ENCODE assay signal across 17 mouse cellular contexts in the genomic region with DNA sequence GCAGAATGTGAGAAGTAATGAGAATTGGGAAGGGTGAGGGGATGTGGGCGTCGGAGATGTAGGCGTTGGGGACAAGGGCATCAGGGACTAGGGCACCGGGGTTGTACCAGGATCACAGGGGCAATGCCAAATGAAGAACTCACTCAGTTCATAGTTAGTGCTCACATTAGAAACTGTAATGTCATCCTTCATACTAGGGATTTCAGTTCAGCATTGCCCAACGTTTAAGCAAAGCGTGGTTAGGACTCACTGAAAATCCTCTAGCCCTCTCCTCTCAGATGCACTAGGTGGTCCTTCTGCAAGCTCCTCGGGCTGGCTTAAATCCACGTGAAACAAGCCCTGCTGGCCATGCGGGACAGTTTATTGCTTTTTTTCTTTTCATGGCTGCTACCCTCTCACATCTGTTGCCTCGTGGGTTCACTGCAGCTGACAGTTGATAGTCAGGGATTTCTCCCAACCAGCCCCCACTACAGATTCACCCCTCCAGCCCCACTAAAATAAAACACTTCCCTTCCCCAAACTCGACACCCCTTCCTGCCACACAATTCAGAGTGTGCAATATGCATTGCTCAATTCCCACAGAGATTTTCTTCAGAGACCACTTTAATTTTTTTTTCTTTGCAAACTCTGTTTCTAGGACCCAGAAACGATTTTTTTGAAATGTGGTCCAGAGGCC. TPM values are rescaled to one million over a fixed set of nuclear protein-coding genes. Genes with fewer than 3 reads are reported as not detected.
"Had no signal": no experiment of that assay in that cellular context is flagged by ENCODE, and none has a peak within 500 bp of the region (broad histone marks: within the 10 kb centered on the region; RNA-seq: fewer than 3 reads in every experiment).

No protein-coding gene starts in this region.

- DNase-seq: kidney, adult 11 months; kidney, adult 9 months; kidney, postnatal 10 days; kidney, postnatal 4 days; left cerebral cortex, postnatal 4 days; lung, embryonic 14.5 days; lung, postnatal 14 days; midbrain, embryonic 14.5 days; spleen, adult 18-20 months; thymus, postnatal 4 days had no signal

- H3K4me2 ChIP-seq: limb, embryonic 15.5 days; liver, embryonic 12.5 days; lung, embryonic 14.5 days; neural tube, embryonic 12.5 days; stomach, embryonic 15.5 days had no signal

- H3K36me3 ChIP-seq: limb, embryonic 15.5 days; liver, embryonic 12.5 days; midbrain, embryonic 10.5 days; neural tube, embryonic 12.5 days; stomach, embryonic 15.5 days had no signal

- H3K9me3 ChIP-seq: limb, embryonic 15.5 days; liver, embryonic 12.5 days; midbrain, embryonic 10.5 days; neural tube, embryonic 12.5 days; stomach, embryonic 15.5 days had no signal

- H3K4me3 ChIP-seq: layer of hippocampus, adult 2 months; limb, embryonic 15.5 days; liver, embryonic 12.5 days; midbrain, embryonic 10.5 days; neural tube, embryonic 12.5 days; stomach, embryonic 15.5 days had no signal

- H3K4me1 ChIP-seq: liver, embryonic 12.5 days; midbrain, embryonic 10.5 days; neural tube, embryonic 12.5 days had no signal

- H3K9ac ChIP-seq: limb, embryonic 15.5 days; liver, embryonic 12.5 days; lung, embryonic 14.5 days; neural tube, embryonic 12.5 days; stomach, embryonic 15.5 days had no signal

- ATAC-seq: liver, embryonic 12.5 days had no signal

- H3K27me3 ChIP-seq: limb, embryonic 15.5 days; liver, embryonic 12.5 days; neural tube, embryonic 12.5 days; stomach, embryonic 15.5 days had no signal

- H3K27ac ChIP-seq: layer of hippocampus, adult 2 months; limb, embryonic 15.5 days; liver, embryonic 12.5 days; midbrain, embryonic 10.5 days; neural tube, embryonic 12.5 days; stomach, embryonic 15.5 days had no signal

RNA-seq across cellular contexts. Expression of gene Ankrd55, which starts 35.5 kb away (rescaled TPM):
- total RNA-seq: neutrophil, adult 5-6 weeks had no signal
